Mouse (Mus musculus) brown adipose tissue, adult 24 weeks (tissue): Measurements from ENCODE around the gene Plekhg1. TPM values are rescaled to one million over a fixed set of nuclear protein-coding genes. Genes with fewer than 3 reads are reported as not detected.

Experiments
- H3K27ac ChIP-seq: fragments of 200-500 bp; replicated peaks from 2 replicates; pipeline ENCODE4 v1.5.1; 2012; ENCODE audit warnings: low read depth, mild to moderate bottlenecking, low read length
- H3K4me1 ChIP-seq: fragments of 200-500 bp; 2 replicates; pipeline ENCODE4 v1.6.1; 2012; ENCODE audit warnings: low read length, mixed read lengths; ENCODE audit not compliant: control insufficient read depth, insufficient read depth, insufficient read length
- H3K4me3 ChIP-seq: fragments of 200-500 bp; 2 replicates; pipeline ENCODE4 v1.5.1; 2012; ENCODE audit warnings: low read depth, mild to moderate bottlenecking, low read length, moderate library complexity; ENCODE audit not compliant: insufficient read depth
- polyA plus RNA-seq: library from polyadenylated mRNA; stranded (reverse); fragments of >200 nt; gene quantifications from 2 replicates; pipeline ENCODE4 v1.2.4, GENCODE M21; 2012; ENCODE audit not compliant: missing spikeins, insufficient read depth, insufficient read length

Gene Plekhg1
- polyA plus RNA-seq, 1 experiment = 1.1 TPM

GRCm38 (mm10) chr10:3776761-3777160 is 36.6 kb downstream of the Plekhg1 start:
- H3K27ac ChIP-seq = no peak overlapping the region
- peaks cover 10% of the 10 kb centered on the region; the same call in 1 of the 2 replicates for H3K4me1 ChIP-seq
- H3K4me3 ChIP-seq = no peak overlapping the region

GRCm38 (mm10) chr10:3785362-3785761 is 45.2 kb downstream of the Plekhg1 start:
- Histone ChIP-seq H3K4me3 (no peak overlapping the region), H3K27ac (no peak overlapping the region), H3K4me1 (peaks cover 15% of the 10 kb centered on the region)

DNA sequence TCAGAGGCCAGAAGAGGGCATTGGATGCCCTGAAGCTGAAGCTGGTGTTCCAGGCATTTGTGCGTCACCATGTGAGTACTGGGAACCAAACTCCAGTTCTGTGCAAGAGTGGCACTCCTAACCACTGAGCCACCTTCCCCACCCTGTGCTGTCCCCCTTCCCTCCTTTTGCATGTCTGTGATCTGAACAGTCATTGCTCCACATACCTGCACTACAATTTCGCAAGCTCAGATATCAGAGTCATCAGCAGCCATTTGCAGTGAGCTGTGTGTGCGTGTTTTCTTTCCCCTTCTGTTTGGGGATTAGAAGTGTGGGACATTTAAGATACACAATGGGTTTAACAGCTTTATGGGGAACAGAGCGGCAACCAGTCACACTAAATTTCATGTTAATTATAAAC is 46.4 kb downstream of the Plekhg1 start:
- Histone ChIP-seq H3K4me3 (no peak overlapping the region), H3K27ac (no peak overlapping the region), H3K4me1 (peaks cover 20% of the 10 kb centered on the region)

- Histone ChIP-seq H3K4me3 (no peak overlapping the region), H3K27ac (no peak overlapping the region), H3K4me1 (peaks cover 18% of the 10 kb centered on the region)
Measured at GRCm38 (mm10) chr10:3787006-3787405, 46.8 kb downstream of the Plekhg1 start.

DNA sequence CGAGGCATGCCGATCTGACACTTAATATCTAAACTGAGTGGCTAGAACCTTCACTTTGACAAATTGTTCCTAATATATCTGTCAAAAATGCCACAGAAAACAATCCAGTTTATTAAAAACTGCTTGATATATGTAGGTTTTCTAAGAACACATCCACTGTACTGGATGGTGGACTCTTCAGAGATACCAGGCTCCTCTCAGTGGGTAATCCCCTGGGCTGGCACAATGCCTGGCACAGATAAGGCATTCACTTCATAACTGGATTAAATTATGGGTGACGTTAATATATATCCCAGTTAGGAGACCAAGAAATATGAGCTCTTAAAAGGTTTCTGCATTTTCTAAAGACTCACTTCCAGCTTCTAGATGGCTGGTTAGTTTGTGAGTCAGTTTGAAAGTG is 53.7 kb downstream of the Plekhg1 start:
- Histone ChIP-seq H3K27ac (no peak overlapping the region), H3K4me3 (no peak overlapping the region), H3K4me1 (peaks cover 4% of the 10 kb centered on the region; the same call in 1 of the 2 replicates)

DNA sequence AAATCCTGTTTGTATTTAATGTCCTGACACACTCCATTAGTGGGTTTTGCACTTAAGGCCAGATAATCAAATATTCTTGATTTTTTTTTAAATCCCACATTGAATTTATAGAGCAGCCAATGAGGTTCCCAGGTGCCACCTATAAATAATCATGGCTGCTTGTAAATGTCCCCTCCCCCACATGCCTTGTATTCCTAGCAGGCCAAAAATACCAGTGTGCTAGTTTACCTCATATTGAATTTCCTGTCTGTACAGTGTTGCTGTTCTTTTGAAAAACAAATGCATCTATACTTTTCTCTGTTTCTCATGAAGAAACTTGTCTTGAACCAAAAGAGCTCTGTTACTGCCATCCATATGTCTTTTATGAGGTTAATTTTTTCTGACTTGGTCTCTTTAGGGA is 59.3 kb downstream of the Plekhg1 start:
- Histone ChIP-seq H3K27ac (no peak overlapping the region), H3K4me1 (no peaks in the 10 kb centered on the region), H3K4me3 (no peak overlapping the region)

- H3K27ac ChIP-seq = no peak overlapping the region
- H3K4me1 ChIP-seq = no peaks in the 10 kb centered on the region
Measured at GRCm38 (mm10) chr10:3801254-3801653, 61.1 kb downstream of the Plekhg1 start.

DNA sequence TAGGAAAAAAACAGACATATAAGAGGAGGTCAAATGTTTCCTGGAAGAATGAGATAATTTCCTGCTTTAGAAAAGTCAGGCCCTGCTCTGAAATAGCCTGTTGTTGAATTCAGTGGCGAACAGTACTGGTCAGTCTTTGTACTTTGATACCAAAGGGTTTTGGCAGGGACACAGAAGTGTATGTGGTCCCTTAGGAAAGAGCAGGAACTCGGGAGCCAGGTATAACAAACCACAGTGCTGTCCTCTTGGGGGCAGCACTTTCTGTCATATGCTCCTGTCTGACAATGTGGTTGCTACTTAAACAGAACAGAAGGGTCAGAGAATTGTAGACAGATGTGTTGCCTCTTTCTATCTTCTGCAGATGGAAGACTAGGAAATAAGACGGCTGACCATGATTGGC is 65.2 kb downstream of the Plekhg1 start:
- Histone ChIP-seq H3K4me3 (no peak overlapping the region), H3K27ac (no peak overlapping the region), H3K4me1 (no peaks in the 10 kb centered on the region)

More at GRCm38 (mm10) chr10:3801254-3801653, 61.1 kb downstream of the Plekhg1 start:
- H3K4me3 ChIP-seq = no peak overlapping the region

DNA sequence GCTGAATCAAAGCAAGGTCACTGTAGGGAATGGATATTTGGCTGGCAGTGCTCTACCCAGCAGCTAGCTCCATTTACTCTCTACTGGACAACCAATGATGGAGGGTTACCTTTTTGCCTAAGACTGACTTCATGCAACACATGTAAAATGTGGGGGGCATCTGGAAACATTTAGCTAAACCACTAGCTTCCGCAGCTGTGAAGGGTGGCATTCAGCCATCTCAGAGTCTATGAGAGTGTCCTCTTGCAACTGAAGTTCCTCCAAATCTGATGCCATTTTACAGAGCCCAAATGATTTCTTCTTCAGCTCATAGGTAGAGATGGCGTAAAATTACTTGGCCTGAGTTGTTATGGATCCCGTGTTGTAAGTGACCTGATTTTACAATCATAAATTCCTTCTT is 67.8 kb downstream of the Plekhg1 start:
- peaks cover 9% of the 10 kb centered on the region for H3K4me1 ChIP-seq
- no peak overlapping the region for H3K4me3 ChIP-seq
- no peak overlapping the region for H3K27ac ChIP-seq

GRCm38 (mm10) chr10:3810476-3811273 is 70.5 kb downstream of the Plekhg1 start:
- H3K27ac ChIP-seq = no peak overlapping the region
- H3K4me3 ChIP-seq = no peak overlapping the region
- H3K4me1 ChIP-seq = peaks cover 9% of the 10 kb centered on the region

- Histone ChIP-seq H3K27ac (no peak overlapping the region), H3K4me1 (peaks cover 8% of the 10 kb centered on the region; the same call in 1 of the 2 replicates), H3K4me3 (no peak overlapping the region)
Measured at GRCm38 (mm10) chr10:3818940-3819701, 79.0 kb downstream of the Plekhg1 start.

DNA sequence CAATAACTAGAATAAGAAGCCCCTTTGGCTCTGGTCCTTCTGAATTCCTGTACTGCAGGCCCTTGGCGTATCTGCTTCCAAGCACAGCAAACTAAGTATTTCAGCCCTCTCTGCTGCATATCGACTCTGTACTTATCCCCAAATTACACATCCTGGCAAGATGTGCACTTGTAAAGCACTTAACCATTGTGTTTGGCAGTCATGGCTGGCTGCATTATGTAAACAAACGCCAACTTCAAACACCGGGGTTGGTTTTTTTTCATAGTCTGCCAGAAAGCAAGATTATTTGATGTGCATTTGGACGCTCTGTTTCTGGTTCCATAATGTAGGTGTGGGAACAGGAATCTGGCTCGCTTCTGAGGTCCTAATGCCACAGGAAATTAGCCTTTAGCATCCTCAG is 83.7 kb downstream of the Plekhg1 start:
- no peak overlapping the region for H3K4me3 ChIP-seq
- H3K4me1 ChIP-seq = 0 out of 2 replicates have a peak, but pooled peaks cover 3% of the 10 kb centered on the region
- no peak overlapping the region for H3K27ac ChIP-seq

DNA sequence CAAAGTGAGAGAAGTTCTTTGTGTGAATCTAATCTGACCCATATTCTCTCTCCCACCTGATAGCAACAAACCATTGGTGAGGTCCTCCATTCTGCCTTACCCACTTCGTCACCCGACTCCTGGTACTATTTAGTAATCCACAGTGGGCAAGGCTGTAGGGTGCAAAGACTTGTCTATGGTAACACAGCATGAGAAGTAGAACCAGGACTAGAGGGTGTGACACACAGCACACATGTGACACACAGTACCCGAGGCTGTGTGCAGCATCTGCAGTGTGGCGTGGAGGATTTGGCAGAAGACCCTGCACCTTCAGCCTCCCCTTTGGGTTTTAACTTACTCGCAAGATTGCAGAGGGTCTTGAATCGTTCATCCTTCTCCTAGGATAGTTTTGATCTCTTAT is 85.9 kb downstream of the Plekhg1 start:
- H3K4me1 ChIP-seq = peaks cover 9% of the 10 kb centered on the region
- H3K27ac ChIP-seq = no peak overlapping the region
- no peak overlapping the region for H3K4me3 ChIP-seq

DNA sequence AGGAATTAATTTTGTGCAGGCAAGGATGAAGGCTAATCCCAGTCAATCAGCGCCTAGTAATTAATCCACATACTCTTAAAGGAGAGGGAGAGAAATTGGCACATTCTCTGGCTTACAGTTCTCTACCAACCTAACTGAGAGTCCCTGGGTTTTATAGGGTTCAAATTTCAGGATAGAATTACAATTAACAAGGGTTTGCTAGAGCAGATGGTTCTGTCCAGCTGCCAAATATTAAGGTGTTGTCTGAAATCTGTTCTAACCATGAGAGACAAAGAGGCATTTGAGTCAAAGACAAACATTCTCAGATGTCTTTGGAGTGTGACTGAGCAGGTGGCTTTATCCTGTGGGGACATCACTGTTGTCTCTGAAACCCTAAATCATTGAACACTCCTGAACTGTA is 87.2 kb downstream of the Plekhg1 start:
- Histone ChIP-seq H3K4me3 (no peak overlapping the region), H3K4me1 (peaks cover 15% of the 10 kb centered on the region), H3K27ac (no peak overlapping the region)

GRCm38 (mm10) chr10:3829472-3829871 is 89.3 kb downstream of the Plekhg1 start:
- no peak overlapping the region for H3K4me3 ChIP-seq
- H3K27ac ChIP-seq = 0 out of 2 replicates have a peak overlapping the region, but pooled peaks have one; percentile 10
- H3K4me1 ChIP-seq = peaks cover 25% of the 10 kb centered on the region
